Mouse (Mus musculus) heart, embryonic 14.5 days (tissue): ENCODE measurements around the gene Nelfcd. TPM values are rescaled to one million over a fixed set of nuclear protein-coding genes. Genes with fewer than 3 reads are reported as not detected.

ENCODE experiments used
- polyA plus RNA-seq: library from polyadenylated mRNA; unstranded; fragments of >200 nt; fragmentation: Nextera tagmentation; extraction: Ambion mirVana; gene quantifications from 2 replicates; pipeline ENCODE4 v1.2.1, GENCODE M21; 2014

Gene Nelfcd
- polyA plus RNA-seq, 1 experiment from 2014 or later, result 79.3 TPM

Other genes starting within 250 kb of the Nelfcd start
- 1,524 and 1,578 TPM in 2 replicates for gene Gnas, start 131.5 kb upstream of the Nelfcd start, polyA plus RNA-seq
- gene Gm20721, start 69.1 kb upstream of the Nelfcd start, polyA plus RNA-seq, result 6.8 and 7.5 TPM in 2 replicates
- gene Ctsz, start 23.2 kb downstream of the Nelfcd start, polyA plus RNA-seq, result 121 and 125 TPM in 2 replicates
- gene Tubb1, start 34.9 kb downstream of the Nelfcd start, polyA plus RNA-seq, result 1.8 and 2.3 TPM in 2 replicates
- gene Atp5e, start 48.3 kb downstream of the Nelfcd start, polyA plus RNA-seq, result 1,324 and 1,420 TPM in 2 replicates
- gene Prelid3b, start 57.3 kb downstream of the Nelfcd start, polyA plus RNA-seq, result 133 and 137 TPM in 2 replicates
- gene Zfp831, start 227.7 kb downstream of the Nelfcd start, polyA plus RNA-seq, result 0.01 TPM in 1 of 2 replicates, not detected in the other